Mouse (Mus musculus) cortical plate, adult 2 months (tissue): ENCODE results near the gene Trp73.

Source experiments
- CTCF ChIP-seq: fragments of 200-500 bp; IDR thresholded peaks from 2 replicates; pipeline ENCODE4 v1.5.1; 2011; ENCODE audit warnings: mild to moderate bottlenecking, control low read depth, low read length; ENCODE audit not compliant: insufficient read depth; ENCODE audit errors: extremely low read depth
- POLR2A ChIP-seq: fragments of 200-500 bp; IDR thresholded peaks from 2 replicates; pipeline ENCODE4 v1.6.1; 2011; ENCODE audit warnings: mild to moderate bottlenecking, low read length, control low read depth; ENCODE audit not compliant: insufficient read depth; ENCODE audit errors: extremely low read depth

DNA sequence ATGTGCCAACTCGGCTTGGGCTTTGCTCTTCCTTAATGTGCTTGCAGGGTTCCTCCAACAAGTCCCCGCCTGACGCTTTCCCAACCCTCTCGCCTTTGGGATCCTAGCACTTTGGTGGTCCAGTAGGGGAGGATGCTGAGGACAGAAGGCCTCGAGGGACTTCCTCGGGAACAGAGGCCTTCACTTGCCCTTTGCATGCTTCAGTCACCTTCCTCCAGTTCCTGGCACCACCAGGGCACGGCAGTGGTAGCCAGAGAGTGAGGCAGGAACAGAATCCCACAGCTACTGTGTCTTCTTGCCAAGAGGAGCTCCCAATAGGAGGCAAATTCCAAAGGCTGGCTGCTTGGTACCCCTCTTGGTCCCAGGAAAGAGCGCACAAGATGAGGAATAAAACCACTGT lies 36.6 kb downstream of the Trp73 start:
- no peak for TF ChIP-seq CTCF
- no peak for TF ChIP-seq POLR2A
